Mouse (Mus musculus) cerebellum, adult 18-20 months (tissue): Measurements from ENCODE around the gene Commd1.

Experiments
- DNase-seq, 2 experiments: peaks; one replicate each; pipeline ENCODE4 v3.0.0; 2021

The Commd1 gene

GRCm38 (mm10) chr11:22989786-22990185, 7.6 kb upstream of the Commd1 start:
- no peak for DNase-seq

GRCm38 (mm10) chr11:22987357-22987756, 5.2 kb upstream of the Commd1 start:
- DNase-seq: peak; percentile 36 to 56

GRCm38 (mm10) chr11:22985510-22985909, 3.3 kb upstream of the Commd1 start:
- DNase-seq: no peak

GRCm38 (mm10) chr11:22982846-22983245, 664 bp upstream of the Commd1 start:
- DNase-seq: no peak

- no peak for DNase-seq
Measured at GRCm38 (mm10) chr11:22981543-22981950, 635 bp downstream of the Commd1 start.

GRCm38 (mm10) chr11:22981041-22981440, 1.1 kb downstream of the Commd1 start:
- no peak for DNase-seq

GRCm38 (mm10) chr11:22979221-22979620, 3.0 kb downstream of the Commd1 start:
- DNase-seq: no peak

- DNase-seq: peak; percentile 71 to 72
Measured at GRCm38 (mm10) chr11:22978711-22979110, 3.5 kb downstream of the Commd1 start.

- DNase-seq: no peak
Measured at GRCm38 (mm10) chr11:22978215-22978614, 4.0 kb downstream of the Commd1 start.

GRCm38 (mm10) chr11:22973599-22973998, 8.6 kb downstream of the Commd1 start:
- DNase-seq: no peak

- peak; percentile 76 to 88 for DNase-seq
Measured at GRCm38 (mm10) chr11:22972746-22973526, 9.2 kb downstream of the Commd1 start.

- DNase-seq: peak; percentile 83 to 84
Measured at GRCm38 (mm10) chr11:22971835-22972709, 10.1 kb downstream of the Commd1 start, which contains the start of gene Zrsr1. Gene Zrsr1, plus strand, starts transcription at chr11:22972005.

GRCm38 (mm10) chr11:22970546-22970945, 11.6 kb downstream of the Commd1 start:
- no peak for DNase-seq

- DNase-seq: no peak
Measured at GRCm38 (mm10) chr11:22969486-22969885, 12.7 kb downstream of the Commd1 start.

- no peak for DNase-seq
Measured at GRCm38 (mm10) chr11:22965503-22965902, 16.7 kb downstream of the Commd1 start.

- DNase-seq: no peak
Measured at GRCm38 (mm10) chr11:22964401-22964800, 17.8 kb downstream of the Commd1 start.

- DNase-seq: no peak
Measured at GRCm38 (mm10) chr11:22962101-22962500, 20.1 kb downstream of the Commd1 start.

- DNase-seq: no peak
Measured at GRCm38 (mm10) chr11:22957791-22958374, 24.3 kb downstream of the Commd1 start.

- DNase-seq: no peak
Measured at GRCm38 (mm10) chr11:22956830-22957229, 25.4 kb downstream of the Commd1 start.

- no peak for DNase-seq
Measured at GRCm38 (mm10) chr11:22956346-22956745, 25.8 kb downstream of the Commd1 start.

- DNase-seq: no peak
Measured at GRCm38 (mm10) chr11:22952668-22953067, 29.5 kb downstream of the Commd1 start.

GRCm38 (mm10) chr11:22950131-22950530, 32.1 kb downstream of the Commd1 start:
- DNase-seq: no peak

GRCm38 (mm10) chr11:22949101-22949500, 33.1 kb downstream of the Commd1 start:
- no peak for DNase-seq
